Mouse (Mus musculus): ENCODE measurements around the gene Phxr2.

Phxr2 gene

GRCm38 (mm10) chr10:99132595-99133272 lies 6.6 kb upstream of the Phxr2 start:
- DNase-seq (ENCODE audit: low spot score in 2 of 2), result no peak

- DNase-seq (ENCODE audit: low spot score in 2 of 2), result no peak
These were observed 6.1 kb upstream of the Phxr2 start for GRCm38 (mm10) chr10:99132189-99132588.

GRCm38 (mm10) chr10:99131298-99131697 lies 5.2 kb upstream of the Phxr2 start:
- DNase-seq (ENCODE audit: low spot score in 2 of 2), result no peak

GRCm38 (mm10) chr10:99130611-99131010 lies 4.5 kb upstream of the Phxr2 start:
- DNase-seq (ENCODE audit: low spot score in 2 of 2), result peak in 1 of 2 experiments; percentile 17

- no peak for DNase-seq (ENCODE audit: low spot score in 2 of 2)
These were observed 1.7 kb upstream of the Phxr2 start for GRCm38 (mm10) chr10:99127691-99128261.

- no peak for DNase-seq (ENCODE audit: low spot score in 2 of 2)
These were observed 829 bp upstream of the Phxr2 start for GRCm38 (mm10) chr10:99126954-99127353.

GRCm38 (mm10) chr10:99119471-99119870 lies 6.7 kb downstream of the Phxr2 start:
- no peak for DNase-seq (ENCODE audit: low spot score in 2 of 2)

- no peak for DNase-seq (ENCODE audit: low spot score in 2 of 2)
These were observed 7.4 kb downstream of the Phxr2 start for GRCm38 (mm10) chr10:99118697-99119096.

- no peak for DNase-seq (ENCODE audit: low spot score in 2 of 2)
These were observed 8.2 kb downstream of the Phxr2 start for GRCm38 (mm10) chr10:99117876-99118275.

GRCm38 (mm10) chr10:99116650-99117615 lies 9.2 kb downstream of the Phxr2 start:
- DNase-seq (ENCODE audit: low spot score in 2 of 2), result no peak

GRCm38 (mm10) chr10:99116237-99116632 lies 9.9 kb downstream of the Phxr2 start:
- no peak for DNase-seq (ENCODE audit: low spot score in 2 of 2)

- no peak for DNase-seq (ENCODE audit: low spot score in 2 of 2)
These were observed 10.5 kb downstream of the Phxr2 start for GRCm38 (mm10) chr10:99115471-99116236.

- DNase-seq (ENCODE audit: low spot score in 2 of 2), result no peak
These were observed 11.8 kb downstream of the Phxr2 start for GRCm38 (mm10) chr10:99114295-99114694.

- no peak for DNase-seq (ENCODE audit: low spot score in 2 of 2)
These were observed 12.6 kb downstream of the Phxr2 start for GRCm38 (mm10) chr10:99113533-99113932.

GRCm38 (mm10) chr10:99108431-99108982 lies 17.6 kb downstream of the Phxr2 start:
- no peak for DNase-seq (ENCODE audit: low spot score in 2 of 2)

GRCm38 (mm10) chr10:99107964-99108363 lies 18.2 kb downstream of the Phxr2 start, which contains the start of gene Galnt4:
Gene Galnt4 (plus strand): TSS chr10:99108159.
- DNase-seq (ENCODE audit: low spot score in 2 of 2), result peak; percentile 63 to 67

- DNase-seq (ENCODE audit: low spot score in 2 of 2), result peak; percentile 61 to 84
These were observed 19.2 kb downstream of the Phxr2 start, which contains the start of gene Poc1b for GRCm38 (mm10) chr10:99106703-99107631. Gene Poc1b (plus strand): TSS chr10:99107036.

GRCm38 (mm10) chr10:99106311-99106702 lies 19.8 kb downstream of the Phxr2 start:
- DNase-seq (ENCODE audit: low spot score in 2 of 2), result no peak

GRCm38 (mm10) chr10:99105522-99105921 lies 20.6 kb downstream of the Phxr2 start:
- no peak for DNase-seq (ENCODE audit: low spot score in 2 of 2)

- DNase-seq (ENCODE audit: low spot score in 2 of 2), result peak in 1 of 2 experiments; percentile 24
These were observed 28.8 kb downstream of the Phxr2 start for GRCm38 (mm10) chr10:99097374-99097773.

All from frontal cortex, postnatal 10 days (tissue).